Mouse (Mus musculus): Measurements from ENCODE around the gene Vps52.
"Not testable (repeated sequence)": the region's sequence is repeated elsewhere in the genome, so short reads cannot be mapped to it uniquely, and the experiment has no call there.

The Vps52 gene

DNA sequence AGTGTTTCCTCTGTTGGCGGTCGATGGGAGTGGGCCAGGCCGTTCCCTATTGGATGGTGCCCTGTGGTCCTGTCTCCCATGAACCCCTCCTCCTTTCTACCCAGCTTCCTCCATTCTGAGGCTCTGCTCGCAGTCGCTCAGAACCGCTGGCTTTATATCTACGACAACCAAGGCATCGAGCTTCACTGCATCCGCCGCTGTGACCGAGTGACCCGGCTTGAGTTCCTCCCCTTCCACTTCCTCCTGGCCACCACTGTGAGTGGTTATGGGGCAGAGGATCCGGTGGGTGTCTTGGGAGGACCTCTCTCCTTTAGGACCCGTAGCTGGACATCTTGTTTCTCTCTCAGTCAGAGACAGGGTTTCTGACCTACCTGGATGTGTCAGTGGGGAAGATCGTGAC is 12.2 kb upstream of the Vps52 start:
- no peak for DNase-seq

DNA sequence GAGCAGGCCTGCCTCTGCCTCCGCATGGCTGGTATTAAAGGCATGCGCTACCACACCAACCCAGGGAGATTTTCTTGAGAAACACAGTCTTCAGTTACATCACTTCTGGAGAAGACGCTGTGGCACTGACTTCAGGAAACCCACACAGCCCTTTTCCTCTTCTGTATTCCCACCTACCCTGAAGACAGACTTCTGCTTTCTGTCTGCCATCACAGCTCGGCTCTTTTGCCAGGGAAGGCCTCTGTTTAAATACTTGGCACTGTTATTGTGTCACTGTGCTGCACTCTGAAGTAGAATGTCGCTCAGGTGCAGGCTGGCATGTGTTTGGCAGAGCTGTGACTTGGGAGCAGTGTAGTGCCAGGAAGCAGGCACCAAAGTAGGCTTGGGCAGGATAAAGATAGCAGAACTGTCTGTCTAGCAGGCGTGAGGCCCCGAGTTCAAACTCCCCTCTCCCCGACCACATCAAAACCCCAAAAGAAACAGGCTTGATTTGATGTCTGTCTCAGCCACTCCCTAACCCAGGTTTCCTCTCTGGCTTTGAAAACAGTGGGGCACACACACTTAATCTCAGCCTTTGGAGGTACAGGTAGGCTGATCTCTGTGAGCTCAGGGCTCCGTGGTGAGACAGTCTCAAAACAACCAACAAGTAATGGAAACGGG is 8.1 kb upstream of the Vps52 start:
- peak; percentile 46 to 63 for DNase-seq

DNA sequence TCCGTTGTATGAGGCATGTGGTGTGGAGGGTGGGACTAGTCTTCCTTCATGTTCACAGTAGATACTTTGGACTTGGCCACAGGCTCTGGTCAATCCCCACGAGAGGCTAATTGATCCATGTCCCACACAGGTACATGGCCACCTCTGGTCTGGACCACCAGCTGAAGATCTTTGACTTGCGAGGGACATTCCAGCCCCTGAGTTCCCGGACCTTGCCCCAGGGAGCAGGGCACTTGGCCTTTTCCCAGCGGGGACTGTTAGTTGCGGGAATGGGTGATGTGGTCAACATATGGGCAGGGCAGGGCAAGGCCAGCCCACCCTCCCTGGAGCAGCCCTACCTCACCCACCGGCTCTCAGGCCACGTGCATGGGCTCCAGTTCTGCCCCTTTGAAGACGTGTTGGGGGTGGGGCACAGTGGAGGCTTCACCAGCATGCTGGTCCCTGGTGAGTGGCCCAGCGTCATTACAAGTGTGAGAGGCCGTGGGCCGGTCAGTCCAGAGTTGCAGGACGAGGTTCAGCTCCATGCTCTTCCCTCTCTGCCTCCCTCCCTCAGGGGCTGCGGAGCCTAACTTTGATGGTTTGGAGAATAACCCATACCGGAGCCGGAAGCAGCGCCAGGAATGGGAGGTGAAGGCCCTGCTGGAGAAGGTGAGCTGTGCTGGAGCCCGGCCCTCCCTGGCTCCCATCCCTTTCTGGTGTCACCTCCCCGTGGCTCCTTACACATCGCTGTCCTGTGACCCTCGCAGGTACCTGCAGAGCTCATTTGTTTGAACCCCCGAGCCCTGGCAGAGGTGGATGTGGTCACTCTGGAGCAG is 7.3 kb upstream of the Vps52 start:
- DNase-seq: peak in 1 of 2 experiments; percentile 44

DNA sequence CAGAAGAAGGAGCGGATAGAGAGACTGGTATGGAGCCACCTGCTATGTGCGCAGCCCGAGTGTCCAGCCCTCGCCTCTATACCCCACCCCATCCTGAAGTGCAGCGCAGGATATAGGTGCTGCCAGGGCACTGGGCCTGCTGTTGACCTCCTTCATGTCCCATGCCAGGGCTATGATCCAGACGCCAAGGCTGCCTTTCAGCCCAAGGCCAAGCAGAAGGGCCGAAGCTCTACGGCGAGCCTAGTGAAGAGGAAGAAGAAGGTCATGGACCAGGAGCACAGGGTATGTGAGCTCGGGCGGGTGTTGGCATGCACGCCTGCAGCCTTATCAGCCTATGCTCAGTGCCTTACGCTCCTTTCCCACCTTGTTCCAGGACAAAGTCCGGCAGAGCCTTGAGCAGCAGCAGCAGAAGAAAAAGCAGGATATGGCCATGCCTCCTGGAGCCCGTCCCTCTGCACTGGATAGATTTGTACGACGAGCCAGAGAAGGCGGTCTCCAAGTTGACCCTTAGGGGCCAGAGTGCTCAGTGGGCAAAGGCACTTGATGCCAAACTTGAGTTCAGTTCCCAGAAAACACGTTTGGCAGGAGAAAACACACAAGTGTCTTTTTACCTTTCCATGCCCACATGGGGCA is 6.6 kb upstream of the Vps52 start:
- DNase-seq: peak in 1 of 2 experiments; percentile 16

DNA sequence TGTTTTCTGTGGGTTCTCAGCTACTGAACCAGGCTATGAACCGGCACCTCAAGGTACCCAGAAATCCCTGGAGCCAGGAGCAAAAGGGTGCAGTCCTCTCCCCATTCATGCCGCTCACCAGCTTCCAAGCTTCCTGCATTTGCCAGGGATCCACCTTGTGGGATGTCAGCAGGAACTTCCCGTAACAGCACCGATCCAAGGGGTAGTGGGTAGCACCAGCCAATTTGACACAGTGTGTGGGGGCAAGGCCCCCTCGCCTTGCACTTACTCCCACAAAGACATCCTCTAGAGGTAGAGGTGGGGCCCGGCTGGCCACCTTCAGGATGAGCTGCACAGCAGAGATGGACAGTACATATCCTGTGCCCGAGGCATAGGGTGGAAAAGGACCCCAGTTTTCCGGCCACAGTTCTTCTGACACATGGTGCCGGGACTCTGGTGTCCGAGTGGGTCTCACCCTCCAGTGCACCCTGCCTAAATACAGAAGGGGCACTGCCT is 5.4 kb upstream of the Vps52 start:
- peak in 1 of 2 experiments; percentile 19 for DNase-seq

DNA sequence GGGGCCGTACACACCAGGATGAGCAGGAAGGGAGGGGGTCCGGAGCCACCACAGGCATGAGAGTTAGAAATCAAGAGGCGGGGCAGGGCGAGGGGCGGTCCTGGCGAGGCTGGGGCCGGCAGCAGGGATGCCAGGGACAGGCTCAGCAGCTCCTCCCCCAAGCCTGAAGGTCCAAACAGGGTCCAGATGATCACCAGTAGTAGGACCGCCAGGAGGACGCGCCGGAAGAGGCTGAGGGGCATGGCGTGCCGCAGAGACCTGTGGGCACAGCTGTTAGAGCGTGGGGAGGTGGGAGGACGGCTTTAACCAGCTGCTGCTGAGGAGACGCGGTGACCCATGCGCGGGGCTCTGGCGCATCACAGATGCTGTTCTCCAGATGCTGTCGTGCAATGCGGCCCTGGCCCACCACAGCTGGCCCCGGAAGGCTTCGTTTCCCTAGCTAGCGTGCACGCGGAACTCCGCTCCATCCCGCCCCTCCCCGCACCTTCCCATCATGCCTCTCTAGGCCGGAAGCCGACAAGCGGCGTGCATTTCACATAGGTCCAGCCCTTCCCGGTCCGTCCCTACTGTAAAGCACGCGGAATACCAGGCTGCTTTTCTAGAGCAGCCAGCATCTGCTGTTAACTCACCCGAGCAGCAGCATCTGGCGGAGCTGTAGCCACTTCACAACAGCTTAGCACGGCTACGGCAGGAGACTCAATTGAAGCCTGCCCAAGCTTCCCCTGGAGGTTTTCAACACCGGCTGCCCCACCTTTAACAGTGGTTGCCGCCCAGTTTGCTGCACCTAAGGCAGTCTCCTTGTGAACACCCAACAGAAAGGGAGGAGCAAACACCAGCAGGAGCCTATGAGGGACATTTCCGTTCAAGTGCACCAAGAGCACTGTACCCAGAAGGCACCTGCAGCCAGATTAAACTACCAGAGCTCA is 4.3 kb upstream of the Vps52 start, which contains the start of gene B3galt4:
B3galt4 (minus strand) TSS at position 468 of the 926 bp plus-strand sequence.
- DNase-seq: peak; percentile 81 to 83

DNA sequence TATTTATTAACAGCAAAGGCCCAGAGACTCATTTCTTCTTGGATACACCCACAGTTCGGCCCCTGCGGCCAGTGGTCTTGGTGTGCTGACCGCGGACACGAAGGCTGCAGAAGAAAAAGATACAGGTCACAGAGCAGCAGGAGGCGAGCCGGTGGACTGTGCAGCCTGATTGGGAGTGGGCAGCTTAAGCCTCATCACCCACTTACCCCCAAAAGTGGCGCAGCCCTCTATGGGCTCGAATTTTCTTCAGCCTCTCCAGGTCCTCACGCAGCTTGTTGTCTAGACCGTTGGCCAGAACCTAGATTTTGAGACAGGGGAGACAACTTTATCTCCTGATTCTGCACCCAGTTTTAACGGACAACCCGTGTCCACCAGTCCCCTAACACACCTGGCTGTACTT is 3.6 kb upstream of the Vps52 start:
- DNase-seq: not testable (repeated sequence)

DNA sequence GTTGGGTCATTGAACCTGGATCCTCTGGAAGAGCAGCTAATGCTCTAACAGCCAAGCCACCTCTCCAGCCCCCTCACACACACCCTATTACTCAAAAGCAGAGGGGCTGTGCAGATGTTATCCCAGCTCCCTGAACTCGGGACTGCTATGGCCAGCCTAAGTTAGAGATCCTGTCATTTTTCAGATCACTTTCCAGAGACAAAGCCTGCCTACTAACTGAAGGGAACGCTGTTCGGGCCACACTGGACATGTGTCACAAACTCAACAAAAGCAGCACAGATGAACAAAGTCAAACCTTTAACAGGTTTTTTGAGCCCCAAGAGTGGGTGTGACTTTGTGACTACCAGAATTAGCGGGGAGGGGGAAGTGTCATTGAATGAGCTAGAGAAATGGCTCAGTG is 2.7 kb upstream of the Vps52 start:
- no peak for DNase-seq

DNA sequence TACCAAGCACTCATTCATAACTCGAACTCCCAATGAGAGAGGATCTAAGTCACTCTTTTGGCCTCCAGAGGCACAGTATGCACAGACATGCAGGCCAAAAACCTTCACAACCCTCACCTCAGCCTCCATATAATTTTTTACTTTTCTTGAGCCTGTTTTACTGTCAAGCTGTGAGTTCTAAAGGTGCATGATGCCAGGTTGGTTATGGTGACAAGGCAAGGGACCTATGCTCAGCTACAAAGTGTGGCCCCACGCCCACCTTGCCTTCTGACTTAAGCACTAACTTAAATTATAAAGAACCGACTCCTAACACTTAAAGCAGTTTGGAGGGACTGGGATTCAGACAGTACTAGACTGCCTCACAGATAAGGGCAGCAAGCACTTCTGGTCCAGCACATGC is 2.3 kb upstream of the Vps52 start:
- no peak for DNase-seq

DNA sequence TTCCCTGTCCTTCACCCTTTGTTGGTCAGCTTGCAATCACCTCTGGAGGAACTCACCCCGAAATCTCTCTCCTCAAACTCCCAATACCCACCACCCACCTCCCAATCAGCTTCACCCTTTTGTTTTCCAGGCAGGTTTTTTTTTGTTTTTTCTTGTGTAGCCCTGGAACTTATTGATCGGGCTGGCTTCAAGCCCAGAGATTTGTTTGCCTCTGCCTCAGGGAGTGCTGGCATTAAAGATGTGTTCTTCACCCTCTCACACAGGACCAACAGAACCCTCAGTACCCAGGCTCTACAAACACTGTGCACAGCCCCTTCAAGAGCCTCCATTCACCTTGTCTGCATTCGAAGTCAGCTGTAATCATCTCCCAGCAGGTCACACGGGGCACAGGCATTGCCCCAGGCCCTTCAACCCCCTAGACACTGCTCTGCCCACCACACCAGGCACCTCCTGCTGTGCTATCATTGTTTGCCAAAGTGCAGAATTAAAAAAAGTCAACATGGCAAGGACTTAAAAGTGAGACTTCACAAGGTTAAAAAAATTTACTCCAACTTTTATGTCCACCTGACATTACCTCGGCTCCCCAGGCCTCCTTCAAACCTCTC is 1.5 kb upstream of the Vps52 start:
- no peak for DNase-seq

DNA sequence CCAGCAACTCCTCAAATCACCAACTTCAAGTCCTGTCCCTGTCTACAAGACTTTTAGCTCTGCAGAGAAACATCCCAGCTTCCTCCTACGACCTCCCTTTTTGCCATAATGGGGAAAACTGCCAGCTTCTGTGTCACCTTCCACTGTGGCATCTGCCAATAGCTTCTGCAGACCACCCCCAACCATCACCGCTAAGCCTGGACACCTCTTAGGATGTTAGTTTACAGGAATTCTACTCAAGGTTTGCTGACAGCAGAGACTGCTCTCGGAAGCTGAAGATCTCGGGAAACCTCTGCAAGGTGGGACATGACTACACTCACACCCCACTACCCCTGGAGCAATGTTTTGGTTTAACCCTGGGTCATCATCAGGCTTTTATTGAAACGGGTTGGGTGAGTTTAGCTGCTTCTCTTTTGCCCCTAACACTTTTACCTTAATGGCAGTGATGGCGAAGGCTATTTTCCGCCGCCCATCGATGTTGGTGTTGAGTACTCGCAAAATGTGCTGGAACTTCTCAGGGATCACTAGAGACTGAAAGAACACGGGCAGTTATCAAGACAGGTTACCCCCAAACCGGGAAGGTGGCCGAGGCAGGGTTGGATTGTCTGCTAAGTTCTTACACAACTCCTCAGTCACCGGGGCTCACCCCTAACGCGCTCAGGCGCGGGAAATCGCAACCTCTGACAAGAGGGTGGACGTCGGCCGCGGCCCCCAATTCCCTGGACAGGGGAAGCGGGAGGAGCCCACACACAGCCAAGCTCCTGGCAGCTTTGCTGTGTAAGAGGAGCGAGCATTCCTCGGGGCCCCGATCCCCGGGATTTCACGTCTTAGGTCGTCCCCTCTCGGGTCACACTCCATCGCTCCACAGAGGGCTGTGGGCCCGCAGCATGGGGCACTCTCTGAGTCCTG is 712 bp upstream of the Vps52 start:
- no peak for DNase-seq

DNA sequence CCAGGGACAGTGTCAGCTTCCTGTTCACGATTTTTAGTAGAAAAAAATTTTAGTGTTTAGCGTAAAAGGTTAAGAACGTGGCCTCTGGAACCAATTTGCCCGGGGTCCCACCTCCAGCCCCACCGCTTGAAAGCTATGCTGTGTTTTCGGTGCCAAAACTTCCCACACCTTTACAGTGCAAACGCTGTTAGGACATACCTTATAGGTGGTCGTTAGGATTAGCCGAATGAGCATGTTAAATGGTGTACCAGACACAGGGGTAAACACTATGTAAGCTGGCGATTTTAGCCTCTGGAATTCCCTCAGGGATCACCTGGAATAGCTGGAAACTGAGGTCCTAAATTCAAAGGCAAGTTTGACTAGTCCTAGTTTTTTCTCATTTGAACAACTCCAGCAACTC is 724 bp downstream of the Vps52 start:
- DNase-seq: no peak

DNA sequence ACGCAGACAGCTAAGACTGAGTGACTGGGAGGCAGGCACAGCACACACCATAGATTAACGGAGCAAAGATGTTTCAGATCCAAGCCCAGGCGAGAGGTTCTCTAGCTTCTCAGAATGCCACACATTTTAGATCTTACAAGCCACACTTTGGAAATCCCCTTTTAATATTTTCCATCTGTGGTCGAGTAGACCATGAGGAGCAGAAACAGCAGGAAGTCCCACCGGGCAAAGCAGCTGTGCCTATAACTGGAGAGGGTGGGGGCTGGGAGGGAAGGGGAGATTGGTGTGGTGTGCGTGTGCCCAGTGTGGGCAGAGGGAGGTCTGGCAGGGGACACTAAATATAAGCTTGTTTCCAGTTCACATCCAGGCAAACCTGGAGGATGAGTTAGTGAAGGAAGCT is 1.9 kb downstream of the Vps52 start:
- DNase-seq: no peak

DNA sequence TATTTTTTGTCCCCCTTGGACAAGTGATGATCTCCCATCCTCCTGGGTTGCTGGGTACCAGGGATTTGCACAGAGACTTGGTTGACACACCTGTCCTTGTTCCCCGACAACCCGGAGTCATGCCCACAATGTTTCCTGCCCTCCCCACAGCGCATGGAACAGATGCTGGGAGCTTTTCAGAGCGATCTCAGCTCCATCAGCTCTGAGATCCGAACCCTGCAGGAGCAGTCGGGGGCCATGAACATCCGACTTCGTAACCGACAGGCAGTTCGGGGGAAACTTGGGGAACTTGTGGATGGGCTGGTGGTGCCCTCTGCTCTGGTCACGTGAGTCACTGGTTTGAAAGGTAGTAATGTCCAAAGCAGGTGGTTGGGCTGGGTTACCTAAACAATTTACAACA is 2.8 kb downstream of the Vps52 start:
- DNase-seq: no peak

DNA sequence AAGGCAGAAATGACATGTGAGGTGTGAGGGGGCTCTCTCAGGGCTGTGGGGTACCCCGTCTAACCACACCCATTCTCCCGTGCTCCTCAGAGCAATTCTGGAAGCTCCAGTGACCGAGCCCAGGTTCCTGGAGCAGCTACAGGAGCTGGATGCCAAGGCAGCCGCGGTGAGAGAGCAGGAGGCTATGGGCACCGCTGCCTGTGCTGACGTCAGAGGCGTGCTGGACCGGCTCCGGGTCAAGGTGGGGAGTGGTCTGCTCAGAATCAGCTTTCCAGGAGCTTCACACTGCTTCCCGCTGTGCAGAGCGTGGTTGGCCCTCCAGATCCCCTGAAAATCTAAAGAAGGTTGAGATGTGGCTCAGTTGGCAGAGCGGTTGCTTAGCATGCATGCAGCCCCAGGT is 3.5 kb downstream of the Vps52 start:
- DNase-seq: no peak

DNA sequence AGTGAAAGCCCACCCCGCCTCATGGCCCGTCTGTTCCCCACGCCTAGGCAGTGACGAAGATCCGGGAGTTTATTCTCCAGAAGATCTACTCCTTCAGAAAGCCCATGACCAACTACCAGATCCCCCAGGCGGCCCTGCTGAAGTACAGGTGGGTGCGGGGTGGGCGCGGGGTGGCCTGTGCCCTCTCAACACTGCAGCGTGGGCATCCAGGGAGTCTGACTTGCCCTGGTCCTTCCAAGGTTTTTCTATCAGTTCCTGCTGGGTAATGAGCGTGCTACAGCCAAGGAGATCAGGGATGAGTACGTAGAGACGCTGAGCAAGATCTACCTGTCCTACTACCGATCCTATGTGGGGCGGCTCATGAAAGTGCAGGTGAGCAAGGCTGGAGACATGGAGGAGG is 4.3 kb downstream of the Vps52 start:
- no peak for DNase-seq

DNA sequence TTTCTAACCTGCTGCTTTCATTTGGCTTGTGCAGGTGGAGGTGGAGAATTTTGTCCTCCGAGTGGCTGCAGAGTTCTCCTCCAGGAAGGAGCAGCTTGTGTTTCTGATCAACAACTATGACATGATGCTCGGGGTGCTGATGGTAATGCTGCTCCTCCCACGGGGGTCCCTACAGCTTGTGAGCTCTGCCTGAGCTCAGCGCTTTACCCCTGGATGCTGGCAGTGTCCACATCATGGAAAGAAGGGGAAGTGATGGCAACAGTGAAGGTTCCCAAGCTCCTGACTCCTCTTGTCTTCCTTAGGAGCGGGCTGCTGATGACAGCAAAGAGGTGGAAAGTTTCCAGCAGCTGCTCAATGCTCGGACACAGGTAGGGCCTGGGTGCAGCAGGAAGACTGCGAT is 7.3 kb downstream of the Vps52 start:
- no peak for DNase-seq

DNA sequence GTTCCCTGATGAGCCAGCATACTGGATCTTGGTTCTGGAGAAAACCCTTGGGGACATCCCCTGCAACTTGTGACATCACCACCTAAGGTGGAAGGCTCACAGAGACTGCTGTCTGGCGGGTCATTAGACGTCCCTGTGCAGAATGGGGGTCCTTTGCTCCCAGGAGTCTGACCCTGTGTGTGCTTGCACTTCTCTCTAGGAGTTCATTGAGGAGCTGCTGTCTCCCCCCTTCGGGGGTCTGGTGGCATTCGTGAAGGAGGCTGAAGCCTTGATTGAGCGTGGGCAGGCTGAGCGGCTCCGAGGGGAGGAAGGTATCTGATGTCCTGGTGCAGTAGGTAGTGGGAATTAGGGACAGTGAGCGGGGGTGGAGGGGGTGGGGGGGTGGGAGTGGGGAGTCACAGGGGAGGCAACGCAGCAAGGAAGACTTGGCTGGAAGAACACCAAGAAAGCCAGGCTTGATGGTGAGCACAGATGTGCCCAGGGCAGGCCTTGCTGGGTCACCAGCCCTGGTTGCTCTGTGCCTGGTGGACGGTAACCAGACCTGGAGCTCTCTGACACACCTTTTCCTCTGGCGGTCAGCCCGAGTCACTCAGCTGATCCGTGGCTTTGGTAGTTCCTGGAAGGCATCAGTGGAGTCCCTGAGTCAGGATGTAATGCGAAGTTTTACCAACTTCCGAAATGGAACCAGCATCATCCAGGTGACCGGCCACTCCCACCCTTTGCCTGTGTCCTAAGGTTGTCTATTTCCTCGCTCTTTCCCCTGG is 9.7 kb downstream of the Vps52 start:
- DNase-seq: no peak

DNA sequence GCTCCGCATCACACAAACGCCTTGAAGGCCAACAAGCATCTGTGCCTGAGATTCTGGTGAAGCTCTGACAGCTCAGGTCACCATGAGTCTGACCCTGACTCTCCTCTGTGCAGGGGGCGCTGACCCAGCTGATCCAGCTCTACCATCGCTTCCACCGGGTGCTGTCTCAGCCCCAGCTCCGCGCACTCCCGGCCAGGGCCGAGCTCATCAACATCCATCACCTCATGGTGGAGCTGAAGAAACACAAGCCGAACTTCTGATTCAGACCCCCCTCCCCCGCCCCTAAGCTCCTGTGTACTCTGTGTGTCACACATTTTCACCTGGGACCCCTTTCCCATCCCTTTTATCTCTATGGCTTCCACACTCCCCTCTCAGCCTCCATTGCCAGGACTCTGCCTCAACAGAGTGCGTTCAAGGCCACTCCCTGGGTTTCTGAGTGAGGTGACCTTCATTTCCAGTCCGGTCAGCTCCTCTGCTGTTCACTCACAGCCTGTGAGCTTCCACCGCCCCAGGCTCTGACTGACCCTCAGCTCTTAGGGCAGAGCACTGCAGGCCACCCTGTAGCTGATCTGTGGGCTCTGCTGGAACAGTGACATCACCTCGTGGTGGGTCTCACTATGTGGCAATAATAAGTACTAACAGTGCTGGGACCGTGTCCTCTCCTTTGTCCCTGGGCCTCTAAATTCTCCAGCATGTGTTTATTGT is 10.4 kb downstream of the Vps52 start:
- no peak for DNase-seq

DNA sequence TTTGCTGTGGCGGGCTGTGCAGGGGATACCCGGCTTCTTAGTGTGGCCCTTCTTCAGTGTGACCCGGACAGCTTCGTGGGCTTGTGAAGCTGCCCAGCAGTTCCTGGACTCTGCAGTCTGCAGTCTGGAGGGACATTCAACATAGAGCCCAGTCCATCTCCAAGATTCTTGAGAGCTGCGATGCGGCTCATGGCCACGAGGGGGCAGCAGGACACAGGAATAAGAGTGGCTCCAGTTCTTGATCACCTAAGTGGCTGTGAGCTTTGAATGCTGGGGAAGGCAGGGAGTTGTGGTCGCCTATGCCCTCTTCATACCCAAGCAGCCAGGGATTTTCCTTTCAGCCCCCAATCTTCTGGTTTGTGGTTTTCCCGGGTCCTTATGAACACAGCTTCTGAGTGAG is 12.9 kb downstream of the Vps52 start:
- DNase-seq: peak; percentile 73 to 77

Data from thymus, postnatal 36 days (tissue).